Mouse (Mus musculus) G1E (cell line): ENCODE data around the gene Krt84. TPM values are rescaled to one million over a fixed set of nuclear protein-coding genes. Genes with fewer than 3 reads are reported as not detected.

ENCODE experiments used
- ATAC-seq: 2 replicates; pipeline ENCODE4 v1.8.0; 2016; ENCODE audit warnings: mild to moderate bottlenecking; ENCODE audit not compliant: insufficient number of reproducible peaks, poor library complexity, low FRiP score, severe bottlenecking; ENCODE audit errors: extremely low read depth
- DNase-seq: peaks from one replicate; pipeline ENCODE4 v3.0.0; 2012; ENCODE audit warnings: low spot score
- H3K27me3 ChIP-seq: 2 replicates; pipeline ENCODE4 v1.6.1; 2012; ENCODE audit warnings: mild to moderate bottlenecking, low read length, inconsistent platforms; ENCODE audit not compliant: insufficient read depth
- H3K36me3 ChIP-seq: replicated peaks from 2 replicates; pipeline ENCODE3; 2012; ENCODE audit warnings: mild to moderate bottlenecking, inconsistent platforms
- H3K4me1 ChIP-seq: 2 replicates; pipeline ENCODE4 v1.6.1; 2012; ENCODE audit warnings: low read depth, low read length, inconsistent platforms, mixed read lengths; ENCODE audit not compliant: insufficient read depth
- H3K4me3 ChIP-seq: 2 replicates; pipeline ENCODE4 v1.5.1; 2012; ENCODE audit warnings: low read depth, mild to moderate bottlenecking, inconsistent platforms, low read length, moderate library complexity, mixed read lengths
- H3K9me3 ChIP-seq: replicated peaks from 2 replicates; pipeline ENCODE4 v1.6.1; 2012; ENCODE audit warnings: inconsistent platforms
- CTCF ChIP-seq: IDR thresholded peaks from 2 replicates; pipeline ENCODE4 v1.5.1; 2012; ENCODE audit warnings: low read depth, low read length, inconsistent platforms, mixed read lengths
- GATA1 ChIP-seq: IDR thresholded peaks from 2 replicates; pipeline ENCODE4 v1.6.1; 2012; ENCODE audit warnings: borderline replicate concordance, low read length, inconsistent platforms, mixed read lengths
- GATA2 ChIP-seq: IDR thresholded peaks from 2 replicates; pipeline ENCODE4 v1.6.1; 2012; ENCODE audit warnings: low read depth, low read length, inconsistent platforms, borderline replicate concordance
- POLR2AphosphoS5 ChIP-seq: IDR thresholded peaks from 2 replicates; pipeline ENCODE4 v1.6.1; 2012; ENCODE audit warnings: low read depth, low read length, inconsistent platforms; ENCODE audit not compliant: insufficient replicate concordance
- TAL1 ChIP-seq: conservative IDR thresholded peaks from 2 replicates; pipeline ENCODE4 v1.6.1; 2012; ENCODE audit warnings: low read depth, low read length, inconsistent platforms, mixed read lengths
- polyA plus RNA-seq: library from polyadenylated mRNA; stranded (reverse); fragments of >175 nt; gene quantifications from 2 replicates; pipeline ENCODE4 v1.2.3, GENCODE M21; 2012
- total RNA-seq, 2 experiments: library from RNA; stranded (forward) in 1 of 2; stranded (reverse) in 1 of 2; fragments of 200-1000 nt in 1 of 2; fragments of >200 nt in 1 of 2; fragmentation: Nextera tagmentation in 1 of 2; gene quantifications; 2 replicates each; pipeline ENCODE4 v1.2.3; 2014 to 2017

The Krt84 gene
- total and polyA plus RNA-seq, 3 experiments: 0.05 TPM; not detected in 2

- no peak for DNase-seq
Observed at GRCm38 (mm10) chr15:101506896-101507758, 25.5 kb downstream of the Krt84 start.

DNA sequence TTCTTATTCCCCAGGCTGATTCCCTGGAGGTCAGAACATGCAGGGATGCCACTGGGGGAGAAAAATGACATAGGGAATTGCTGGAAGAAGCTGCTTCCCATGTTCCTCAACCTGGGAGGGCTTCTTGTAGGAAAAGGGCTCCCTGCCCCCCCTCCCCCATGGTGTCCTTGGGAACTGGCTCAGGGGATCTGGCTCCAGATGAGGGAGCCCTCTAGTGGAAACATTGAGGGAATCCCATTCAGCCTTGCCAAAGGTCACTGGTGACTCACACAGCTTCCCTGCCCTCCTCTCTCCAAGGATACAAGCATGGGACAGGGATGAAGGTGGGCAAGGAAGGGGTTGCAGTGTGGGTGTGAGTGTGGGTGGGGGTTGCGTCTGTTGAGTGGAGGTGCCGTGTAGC lies 35.4 kb downstream of the Krt84 start:
- peaks cover 51% of the 10 kb centered on the region for H3K9me3 ChIP-seq
- DNase-seq: no peak
- TF ChIP-seq TAL1: no peak
- TF ChIP-seq GATA1: no peak
- TF ChIP-seq CTCF: no peak
- no peak for TF ChIP-seq GATA2
- no peak for TF ChIP-seq POLR2AphosphoS5
- H3K4me1 ChIP-seq: no peaks in the 10 kb centered on the region
- no peak overlapping the region for H3K4me3 ChIP-seq
- no peaks in the 10 kb centered on the region for H3K36me3 ChIP-seq
- H3K27me3 ChIP-seq: no peaks in the 10 kb centered on the region
- no peak for ATAC-seq

More at GRCm38 (mm10) chr15:101506896-101507758, 25.5 kb downstream of the Krt84 start:
- no peak for TF ChIP-seq GATA1
- no peak for TF ChIP-seq TAL1
- no peak for TF ChIP-seq GATA2
- no peak for TF ChIP-seq CTCF
- TF ChIP-seq POLR2AphosphoS5: no peak
- no peaks in the 10 kb centered on the region for H3K27me3 ChIP-seq
- no peak for ATAC-seq
- H3K4me3 ChIP-seq: no peak overlapping the region
- peaks cover 29% of the 10 kb centered on the region for H3K9me3 ChIP-seq
- no peaks in the 10 kb centered on the region for H3K36me3 ChIP-seq
- H3K4me1 ChIP-seq: no peaks in the 10 kb centered on the region

DNA sequence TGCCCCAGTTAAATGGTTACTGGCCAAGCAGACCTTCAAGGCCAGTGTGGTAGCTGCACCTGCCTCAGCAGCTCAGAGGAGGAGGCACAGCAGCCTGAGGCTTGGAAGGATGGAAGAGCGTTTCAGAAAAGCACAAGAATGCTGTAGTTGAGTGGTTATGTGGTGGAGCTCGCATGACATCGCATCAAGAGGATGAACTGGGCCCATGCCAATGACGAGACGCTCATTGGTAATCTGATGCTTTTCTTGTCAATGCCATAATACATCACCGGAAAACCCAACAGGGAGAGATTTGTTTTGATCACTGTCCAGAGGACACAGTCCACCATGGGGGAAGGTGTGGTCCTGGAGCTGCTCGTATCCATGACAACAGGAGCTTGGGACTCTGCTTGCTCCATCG lies 37.4 kb downstream of the Krt84 start:
- Histone ChIP-seq H3K4me3 (no peak overlapping the region), H3K36me3 (no peaks in the 10 kb centered on the region), H3K4me1 (no peaks in the 10 kb centered on the region), H3K27me3 (no peaks in the 10 kb centered on the region), H3K9me3 (peaks cover 53% of the 10 kb centered on the region)
- ATAC-seq (no peak), DNase-seq (no peak)
- no peak for TF ChIP-seq GATA2

- Histone ChIP-seq H3K4me3 (no peak overlapping the region), H3K9me3 (peaks cover 60% of the 10 kb centered on the region), H3K36me3 (no peaks in the 10 kb centered on the region), H3K4me1 (no peaks in the 10 kb centered on the region), H3K27me3 (no peaks in the 10 kb centered on the region)
- TF ChIP-seq TAL1 (no peak), CTCF (no peak), POLR2AphosphoS5 (no peak), GATA2 (no peak), GATA1 (no peak)
- ATAC-seq (no peak), DNase-seq (no peak)
Observed at GRCm38 (mm10) chr15:101494203-101494602, 38.4 kb downstream of the Krt84 start.

GRCm38 (mm10) chr15:101493713-101494112 lies 38.9 kb downstream of the Krt84 start:
- no peak for DNase-seq
- Histone ChIP-seq H3K4me1 (no peaks in the 10 kb centered on the region), H3K27me3 (no peaks in the 10 kb centered on the region), H3K36me3 (no peaks in the 10 kb centered on the region), H3K9me3 (peaks cover 64% of the 10 kb centered on the region), H3K4me3 (no peak overlapping the region)
- ATAC-seq: no peak
- no peak for TF ChIP-seq POLR2AphosphoS5
- no peak for TF ChIP-seq GATA1
- TF ChIP-seq CTCF: no peak
- TF ChIP-seq GATA2: no peak
- TF ChIP-seq TAL1: no peak

DNA sequence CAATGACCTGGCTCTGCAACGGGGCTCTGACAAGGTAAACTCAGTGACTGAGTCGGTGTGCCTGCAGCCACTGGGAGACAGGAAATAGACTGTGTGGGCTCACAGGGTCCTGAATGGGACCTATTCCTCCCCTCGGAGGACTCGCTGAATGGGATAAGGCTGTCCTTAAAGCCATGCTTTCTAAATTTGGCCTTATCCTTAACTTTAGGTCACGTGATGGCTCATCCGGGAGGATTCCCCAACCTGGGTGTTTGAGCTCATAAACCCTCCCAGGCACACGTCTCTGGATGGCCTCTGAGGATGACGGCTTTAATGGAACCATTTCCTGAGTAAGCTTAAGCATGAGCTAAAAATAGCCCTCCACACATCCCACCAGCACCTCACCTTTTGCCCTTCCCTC lies 39.9 kb downstream of the Krt84 start:
- no peaks in the 10 kb centered on the region for H3K27me3 ChIP-seq
- no peak for ATAC-seq
- H3K9me3 ChIP-seq: peaks cover 66% of the 10 kb centered on the region
- DNase-seq: no peak
- no peaks in the 10 kb centered on the region for H3K36me3 ChIP-seq
- H3K4me1 ChIP-seq: no peaks in the 10 kb centered on the region
- TF ChIP-seq GATA2 (no peak), CTCF (no peak), TAL1 (no peak), GATA1 (no peak), POLR2AphosphoS5 (no peak)
- H3K4me3 ChIP-seq: no peak overlapping the region

GRCm38 (mm10) chr15:101491431-101491830 lies 41.2 kb downstream of the Krt84 start, which contains the start of gene Krt83:
TSS of gene Krt83 (minus strand) at chr15:101491512.
- Histone ChIP-seq H3K4me3 (no peak within 1 kb of the TSS), H3K36me3 (no peaks in the 10 kb centered on the region), H3K27me3 (no peaks in the 10 kb centered on the region), H3K4me1 (no peaks in the 10 kb centered on the region), H3K9me3 (peaks cover 61% of the 10 kb centered on the region)
- no peak for TF ChIP-seq TAL1
- TF ChIP-seq GATA1: no peak
- no peak for TF ChIP-seq GATA2
- no peak for TF ChIP-seq POLR2AphosphoS5
- TF ChIP-seq CTCF: no peak
- DNase-seq (no peak), ATAC-seq (no peak)
